Mouse (Mus musculus) liver, embryonic 14.5 days (tissue): Measurements from ENCODE around the gene Sfrp2.

Source experiments
- CTCF ChIP-seq: IDR thresholded peaks from 2 replicates; pipeline ENCODE4 v1.5.1; 2016; ENCODE audit warnings: antibody characterized with exemption, low read depth, control low read depth
- EP300 ChIP-seq: IDR thresholded peaks from 2 replicates; pipeline ENCODE4 v1.6.1; 2016; ENCODE audit warnings: antibody characterized with exemption, low read depth

DNA sequence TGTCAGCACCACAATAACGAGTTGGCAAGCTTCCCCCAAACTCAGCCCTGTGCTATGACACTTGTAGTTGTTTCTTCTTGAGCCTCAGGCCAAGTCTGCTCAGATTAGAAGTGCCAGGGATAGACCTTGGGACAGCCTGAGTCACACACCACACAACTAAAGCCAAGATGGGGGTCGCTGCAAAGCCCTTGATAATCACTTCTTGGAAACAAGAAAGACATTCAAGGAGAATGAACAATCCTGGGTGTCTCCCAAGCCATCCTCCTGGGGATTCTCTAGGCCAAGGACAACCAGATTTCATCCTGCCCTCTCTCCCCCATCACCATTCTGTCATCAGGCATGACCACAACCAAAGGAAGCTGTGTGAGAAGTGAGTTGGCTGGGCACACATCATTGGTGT lies 25.9 kb upstream of the Sfrp2 start:
- TF ChIP-seq CTCF (no peak), EP300 (no peak)
